Mouse (Mus musculus) hindbrain, embryonic 11.5 days (tissue): ENCODE results near the gene Ankmy1. TPM values are rescaled to one million over a fixed set of nuclear protein-coding genes. Genes with fewer than 3 reads are reported as not detected.

Experiments used
- ATAC-seq: fragments of 200-750 bp; cut with Nextera tagmentation; 2 replicates; pipeline ENCODE4 v1.8.0; 2017; ENCODE audit warnings: mild to moderate bottlenecking, moderate TSS enrichment, moderate library complexity; ENCODE audit not compliant: low FRiP score
- DNase-seq: peaks from one replicate; pipeline ENCODE4 v3.0.0-alpha.2; 2015; ENCODE audit warnings: low spot score
- H3K27ac ChIP-seq: fragments of 300-500 bp; sonication (generic); 2 replicates; pipeline ENCODE4 v1.5.1; 2014; ENCODE audit warnings: mild to moderate bottlenecking, low read depth, low read length
- H3K27me3 ChIP-seq: fragments of 300-500 bp; sonication (generic); 2 replicates; pipeline ENCODE4 v1.6.1; 2014; ENCODE audit warnings: mild to moderate bottlenecking, low read length, moderate library complexity, mixed read lengths; ENCODE audit not compliant: control insufficient read depth, insufficient read depth
- H3K36me3 ChIP-seq: fragments of 300-500 bp; sonication (generic); 2 replicates; pipeline ENCODE4 v1.6.1; 2014; ENCODE audit warnings: mild to moderate bottlenecking, low read length, moderate library complexity, mixed read lengths; ENCODE audit not compliant: control insufficient read depth, insufficient read depth
- H3K4me1 ChIP-seq: fragments of 300-500 bp; sonication (generic); replicated peaks from 2 replicates; pipeline ENCODE4 v1.6.1; 2014; ENCODE audit warnings: low read length, mixed read lengths; ENCODE audit not compliant: control insufficient read depth, insufficient read depth
- H3K4me2 ChIP-seq: fragments of 300-500 bp; sonication (generic); replicated peaks from 2 replicates; pipeline ENCODE4 v1.6.1; 2014; ENCODE audit warnings: mild to moderate bottlenecking, low read depth, low read length
- H3K4me3 ChIP-seq: fragments of 300-500 bp; sonication (generic); 2 replicates; pipeline ENCODE4 v1.5.1; 2014; ENCODE audit warnings: low read depth, low read length
- H3K9ac ChIP-seq: fragments of 300-500 bp; sonication (generic); 2 replicates; pipeline ENCODE4 v1.6.1; 2014; ENCODE audit warnings: low read depth, low read length
- H3K9me3 ChIP-seq: fragments of 300-500 bp; sonication (generic); 2 replicates; pipeline ENCODE4 v1.6.1; 2016; ENCODE audit warnings: low read length; ENCODE audit not compliant: control insufficient read depth
- WGBS: fragments of 180-500 bp; shearing (Covaris S2); extraction: QIAGEN DNeasy Blood & Tissue Kit; methylation state at CpG from one replicate; pipeline ENCODE4 v1.1.7; 2014; 5-methylcytosine and 5-hydroxymethylcytosine counted together
- polyA plus RNA-seq: library from polyadenylated mRNA; unstranded; fragments of >200 nt; fragmentation: Nextera tagmentation; extraction: Ambion mirVana; gene quantifications from 2 replicates; pipeline ENCODE4 v1.2.1, GENCODE M21; 2014

Ankmy1 gene
- polyA plus RNA-seq, 1 experiment from 2014 or later = 0.80 TPM

GRCm38 (mm10) chr1:92832011-92833010 lies 70.4 kb downstream of the Ankmy1 start:
- Histone ChIP-seq H3K4me1 (peaks cover 7% of the 10 kb centered on the region), H3K27me3 (no peaks in the 10 kb centered on the region), H3K36me3 (0 out of 2 replicates have a peak, but pooled peaks cover 3% of the 10 kb centered on the region), H3K4me2 (peak overlapping the region; percentile 83), H3K9me3 (no peaks in the 10 kb centered on the region), H3K9ac (peak overlapping the region; percentile 97), H3K4me3 (peak overlapping the region; percentile 95), H3K27ac (peak overlapping the region; percentile 93)
- under 1% methylated on average over 62 of the region's 62 CpGs for WGBS
- ATAC-seq (peak; percentile 36), DNase-seq (peak; percentile 81)

- WGBS = 1% methylated on average over 46 of the region's 99 CpGs
- Histone ChIP-seq H3K9ac (peak within 1 kb of the TSS; percentile 97), H3K27me3 (no peaks in the 10 kb centered on the region), H3K4me1 (peaks cover 7% of the 10 kb centered on the region), H3K9me3 (no peaks in the 10 kb centered on the region), H3K36me3 (0 out of 2 replicates have a peak, but pooled peaks cover 3% of the 10 kb centered on the region), H3K27ac (peak within 1 kb of the TSS; percentile 93), H3K4me3 (peak within 1 kb of the TSS; percentile 95), H3K4me2 (peak within 1 kb of the TSS; percentile 83)
- DNase-seq (peak; percentile 89), ATAC-seq (peak; percentile 83)
Observed at GRCm38 (mm10) chr1:92831188-92832001, 71.3 kb downstream of the Ankmy1 start, which contains the start of gene Gpc1. Gpc1 (plus strand) TSS chr1:92831645.

- no peaks in the 10 kb centered on the region for H3K27me3 ChIP-seq
- DNase-seq (no peak), ATAC-seq (no peak; the same call in 1 of the 2 replicates)
- 6% methylated on average over 13 of the region's 13 CpGs for WGBS
- H3K4me2 ChIP-seq = peak overlapping the region; percentile 83
- peak overlapping the region; percentile 93; the same call in 1 of the 2 replicates for H3K27ac ChIP-seq
- 0 out of 2 replicates have a peak, but pooled peaks cover 3% of the 10 kb centered on the region for H3K36me3 ChIP-seq
- H3K9me3 ChIP-seq = no peaks in the 10 kb centered on the region
- peaks cover 7% of the 10 kb centered on the region for H3K4me1 ChIP-seq
- peak overlapping the region; percentile 95 for H3K4me3 ChIP-seq
- peak overlapping the region; percentile 97 for H3K9ac ChIP-seq
Observed at GRCm38 (mm10) chr1:92830626-92831187, 72.0 kb downstream of the Ankmy1 start.

- H3K4me2 ChIP-seq = no peak overlapping the region
- H3K27ac ChIP-seq = no peak overlapping the region
- H3K27me3 ChIP-seq = no peaks in the 10 kb centered on the region
- 83% methylated on average over 5 of the region's 5 CpGs for WGBS
- DNase-seq (no peak), ATAC-seq (no peak)
- H3K36me3 ChIP-seq = no peaks in the 10 kb centered on the region
- H3K9ac ChIP-seq = no peak overlapping the region
- H3K9me3 ChIP-seq = no peaks in the 10 kb centered on the region
- no peaks in the 10 kb centered on the region for H3K4me1 ChIP-seq
- H3K4me3 ChIP-seq = no peak overlapping the region
Observed at GRCm38 (mm10) chr1:92815756-92816294, 86.9 kb downstream of the Ankmy1 start.

- Histone ChIP-seq H3K36me3 (no peaks in the 10 kb centered on the region), H3K4me2 (no peak overlapping the region), H3K27me3 (no peaks in the 10 kb centered on the region), H3K4me3 (no peak overlapping the region), H3K27ac (no peak overlapping the region), H3K9me3 (no peaks in the 10 kb centered on the region), H3K9ac (no peak overlapping the region), H3K4me1 (no peaks in the 10 kb centered on the region)
- WGBS = 69% methylated on average over 9 of the region's 9 CpGs
- DNase-seq (no peak), ATAC-seq (no peak)
Observed at GRCm38 (mm10) chr1:92815100-92815499, 87.6 kb downstream of the Ankmy1 start.

GRCm38 (mm10) chr1:92814319-92814718 lies 88.4 kb downstream of the Ankmy1 start:
- H3K4me1 ChIP-seq = no peaks in the 10 kb centered on the region
- no peak for ATAC-seq
- H3K27me3 ChIP-seq = no peaks in the 10 kb centered on the region
- H3K36me3 ChIP-seq = no peaks in the 10 kb centered on the region
- WGBS = 75% methylated on average over 5 of the region's 5 CpGs
- H3K9me3 ChIP-seq = no peaks in the 10 kb centered on the region
- no peak overlapping the region for H3K9ac ChIP-seq
- no peak overlapping the region for H3K27ac ChIP-seq
- H3K4me2 ChIP-seq = no peak overlapping the region
- DNase-seq = no peak
- no peak overlapping the region for H3K4me3 ChIP-seq
